Mouse (Mus musculus): Measurements from ENCODE around the gene Gm765. TPM values are rescaled to one million over a fixed set of nuclear protein-coding genes. Genes with fewer than 3 reads are reported as not detected.

Gene Gm765
- polyA plus RNA-seq, 1 experiment from 2014 or later: not detected

DNA sequence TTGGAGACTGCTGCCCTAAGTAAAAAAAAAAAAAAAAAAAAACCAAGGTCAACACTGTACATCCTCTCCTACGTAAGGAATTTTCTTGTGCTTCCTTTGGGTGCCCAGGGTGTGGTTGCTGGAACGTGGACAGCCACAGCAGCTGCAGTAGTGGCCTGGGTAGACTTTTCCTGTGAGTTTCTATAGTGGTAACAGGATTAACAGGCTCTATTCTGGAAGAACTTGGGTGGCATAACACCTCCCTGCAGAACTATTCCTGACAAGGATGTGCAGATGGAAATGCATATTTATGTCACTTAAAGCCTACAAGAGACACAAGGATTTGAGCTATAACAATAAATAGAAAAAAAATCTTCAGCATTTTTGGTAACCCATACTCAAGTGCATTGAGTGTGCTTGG is 83.5 kb downstream of the Gm765 start:
- 43% methylated on average over 2 of the region's 2 CpGs for WGBS
- H3K4me3 ChIP-seq (ENCODE audit: low read depth, low read length): no peak overlapping the region
- no peak overlapping the region for H3K4me2 ChIP-seq
- ATAC-seq (replicated peaks; ENCODE audit: low FRiP score) (no peak), DNase-seq (ENCODE audit: low spot score) (no peak)
- no peak overlapping the region for H3K27ac ChIP-seq (ENCODE audit: low read depth, low read length)
- no peaks in the 10 kb centered on the region for H3K36me3 ChIP-seq (ENCODE audit: control insufficient read depth, insufficient read depth, low read length)
- H3K4me1 ChIP-seq (replicated peaks; ENCODE audit: control insufficient read depth, insufficient read depth, low read length): no peaks in the 10 kb centered on the region
- no peaks in the 10 kb centered on the region for H3K27me3 ChIP-seq (replicated peaks; ENCODE audit: control insufficient read depth, insufficient read depth, low read length)
- peaks cover 4% of the 10 kb centered on the region for H3K9me3 ChIP-seq (ENCODE audit: control insufficient read depth, low read length)
- no peak overlapping the region for H3K9ac ChIP-seq (ENCODE audit: low read depth, low read length)

DNA sequence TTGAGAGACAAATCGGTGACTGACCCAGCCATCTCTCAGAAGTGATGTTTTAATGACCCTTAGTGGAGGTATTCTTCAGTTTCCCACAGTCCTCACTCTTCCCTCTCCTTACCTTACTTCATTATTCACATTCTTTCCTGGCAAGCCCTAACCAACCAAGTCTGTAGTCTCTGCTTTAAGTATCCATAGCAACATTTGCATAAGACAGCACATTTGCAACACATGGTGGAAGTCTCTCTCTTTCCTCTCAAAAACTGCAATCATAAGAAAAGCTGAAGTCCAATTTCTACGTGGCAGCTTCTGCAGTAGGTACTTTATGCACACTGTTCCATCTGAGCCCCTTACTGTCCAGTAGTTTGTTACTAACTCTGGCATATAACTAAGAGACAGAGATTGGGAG is 96.1 kb downstream of the Gm765 start:
- Histone ChIP-seq H3K9me3 (ENCODE audit: control insufficient read depth, low read length) (no peaks in the 10 kb centered on the region), H3K36me3 (ENCODE audit: control insufficient read depth, insufficient read depth, low read length) (no peaks in the 10 kb centered on the region), H3K27ac (ENCODE audit: low read depth, low read length) (no peak overlapping the region), H3K4me1 (replicated peaks; ENCODE audit: control insufficient read depth, insufficient read depth, low read length) (no peaks in the 10 kb centered on the region), H3K9ac (ENCODE audit: low read depth, low read length) (no peak overlapping the region), H3K4me2 (no peak overlapping the region), H3K27me3 (replicated peaks; ENCODE audit: control insufficient read depth, insufficient read depth, low read length) (no peaks in the 10 kb centered on the region), H3K4me3 (ENCODE audit: low read depth, low read length) (no peak overlapping the region)
- 71% methylated on average over 2 of the region's 2 CpGs for WGBS
- DNase-seq (ENCODE audit: low spot score) (no peak), ATAC-seq (replicated peaks; ENCODE audit: low FRiP score) (no peak)

DNA sequence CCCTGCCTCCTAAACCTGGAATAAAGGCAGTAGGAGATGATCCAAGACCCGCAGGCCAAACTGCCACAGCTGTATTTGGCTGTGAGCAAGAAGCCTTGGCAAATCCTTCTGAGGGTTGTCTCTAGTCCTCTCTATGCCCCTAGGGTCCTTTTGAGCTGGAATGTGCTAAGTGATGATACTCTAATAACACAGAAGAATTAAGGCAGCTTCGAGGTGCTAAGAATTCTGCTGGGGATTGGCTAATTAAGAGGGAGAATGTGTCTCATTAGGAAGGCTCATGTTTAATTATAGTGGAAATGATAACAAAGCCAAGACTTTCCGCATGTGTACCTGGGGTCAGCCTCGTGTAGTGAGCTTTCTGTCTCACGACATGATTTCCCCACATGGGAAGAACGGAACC is 99.4 kb downstream of the Gm765 start:
- Histone ChIP-seq H3K36me3 (ENCODE audit: control insufficient read depth, insufficient read depth, low read length) (no peaks in the 10 kb centered on the region), H3K27me3 (replicated peaks; ENCODE audit: control insufficient read depth, insufficient read depth, low read length) (no peaks in the 10 kb centered on the region), H3K9ac (ENCODE audit: low read depth, low read length) (no peak overlapping the region), H3K4me2 (no peak overlapping the region), H3K4me3 (ENCODE audit: low read depth, low read length) (no peak overlapping the region), H3K9me3 (ENCODE audit: control insufficient read depth, low read length) (no peaks in the 10 kb centered on the region), H3K4me1 (replicated peaks; ENCODE audit: control insufficient read depth, insufficient read depth, low read length) (no peaks in the 10 kb centered on the region), H3K27ac (ENCODE audit: low read depth, low read length) (no peak overlapping the region)
- no peak for DNase-seq (ENCODE audit: low spot score)
- no peak for ATAC-seq (replicated peaks; ENCODE audit: low FRiP score)
- 65% methylated on average over 6 of the region's 6 CpGs for WGBS

DNA sequence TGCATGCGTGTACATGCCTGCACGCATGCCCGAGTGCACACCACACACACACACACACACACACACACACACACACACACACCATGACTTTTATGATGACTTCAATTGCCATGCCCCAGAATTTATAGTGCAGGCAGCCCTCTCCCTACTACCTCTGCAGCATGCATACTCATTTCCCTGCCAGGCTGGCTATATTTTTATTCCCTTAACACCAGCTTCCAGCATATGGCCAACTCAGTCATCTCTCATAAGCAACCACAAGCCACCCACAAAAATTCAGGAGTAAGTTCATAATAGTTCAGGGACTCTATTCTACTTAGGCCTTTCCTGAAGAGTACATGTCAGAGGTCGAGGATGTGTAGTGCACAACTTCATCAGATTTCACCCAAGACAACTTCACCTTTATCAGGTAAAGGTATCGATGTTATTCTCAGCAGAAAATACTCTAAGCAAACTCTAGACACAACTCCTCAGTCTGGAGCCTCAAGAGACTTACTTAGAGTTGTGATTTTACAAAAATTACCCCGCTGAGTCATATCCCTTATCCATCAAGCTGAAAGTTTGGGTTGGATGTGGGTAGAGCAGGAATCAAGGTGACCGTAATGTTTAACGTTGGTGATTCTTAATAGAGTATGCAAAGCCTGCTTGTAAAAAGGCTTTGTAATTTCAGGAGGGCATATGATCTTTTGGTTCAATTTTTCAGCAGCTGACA is 101.8 kb downstream of the Gm765 start:
- no peaks in the 10 kb centered on the region for H3K36me3 ChIP-seq (ENCODE audit: control insufficient read depth, insufficient read depth, low read length)
- H3K27ac ChIP-seq (ENCODE audit: low read depth, low read length): no peak overlapping the region
- DNase-seq (ENCODE audit: low spot score) (no peak), ATAC-seq (replicated peaks; ENCODE audit: low FRiP score) (no peak)
- H3K27me3 ChIP-seq (replicated peaks; ENCODE audit: control insufficient read depth, insufficient read depth, low read length): no peaks in the 10 kb centered on the region
- 83% methylated on average over 8 of the region's 8 CpGs for WGBS
- H3K4me2 ChIP-seq: no peak overlapping the region
- H3K9me3 ChIP-seq (ENCODE audit: control insufficient read depth, low read length): no peaks in the 10 kb centered on the region
- no peak overlapping the region for H3K4me3 ChIP-seq (ENCODE audit: low read depth, low read length)
- no peaks in the 10 kb centered on the region for H3K4me1 ChIP-seq (replicated peaks; ENCODE audit: control insufficient read depth, insufficient read depth, low read length)
- no peak overlapping the region for H3K9ac ChIP-seq (ENCODE audit: low read depth, low read length)

DNA sequence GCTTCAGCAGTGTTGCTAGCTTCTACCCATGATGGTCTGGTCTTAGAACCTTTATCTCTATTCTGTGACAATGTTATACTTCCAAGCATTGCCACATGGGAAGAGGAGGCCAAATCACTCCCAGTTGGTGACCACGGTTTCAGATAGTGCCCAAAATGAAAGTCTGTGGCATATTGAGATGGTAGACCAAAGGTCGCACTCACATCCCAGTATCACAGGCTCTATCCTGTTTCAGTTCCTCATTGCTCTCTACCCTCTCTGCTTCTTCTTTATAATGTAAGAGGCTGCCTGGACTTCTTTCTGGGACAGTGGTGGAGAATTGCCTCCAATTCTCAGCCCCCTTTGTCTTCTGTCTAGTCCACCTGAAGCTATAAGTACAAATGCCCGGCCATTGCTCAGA is 108.5 kb downstream of the Gm765 start:
- DNase-seq (ENCODE audit: low spot score) (no peak), ATAC-seq (replicated peaks; ENCODE audit: low FRiP score) (no peak)
- 81% methylated on average over 3 of the region's 3 CpGs for WGBS
- no peaks in the 10 kb centered on the region for H3K36me3 ChIP-seq (ENCODE audit: control insufficient read depth, insufficient read depth, low read length)
- no peaks in the 10 kb centered on the region for H3K9me3 ChIP-seq (ENCODE audit: control insufficient read depth, low read length)
- H3K4me3 ChIP-seq (ENCODE audit: low read depth, low read length): no peak overlapping the region
- no peak overlapping the region for H3K4me2 ChIP-seq
- H3K27me3 ChIP-seq (replicated peaks; ENCODE audit: control insufficient read depth, insufficient read depth, low read length): no peaks in the 10 kb centered on the region
- H3K9ac ChIP-seq (ENCODE audit: low read depth, low read length): no peak overlapping the region
- no peaks in the 10 kb centered on the region for H3K4me1 ChIP-seq (replicated peaks; ENCODE audit: control insufficient read depth, insufficient read depth, low read length)
- H3K27ac ChIP-seq (ENCODE audit: low read depth, low read length): no peak overlapping the region

DNA sequence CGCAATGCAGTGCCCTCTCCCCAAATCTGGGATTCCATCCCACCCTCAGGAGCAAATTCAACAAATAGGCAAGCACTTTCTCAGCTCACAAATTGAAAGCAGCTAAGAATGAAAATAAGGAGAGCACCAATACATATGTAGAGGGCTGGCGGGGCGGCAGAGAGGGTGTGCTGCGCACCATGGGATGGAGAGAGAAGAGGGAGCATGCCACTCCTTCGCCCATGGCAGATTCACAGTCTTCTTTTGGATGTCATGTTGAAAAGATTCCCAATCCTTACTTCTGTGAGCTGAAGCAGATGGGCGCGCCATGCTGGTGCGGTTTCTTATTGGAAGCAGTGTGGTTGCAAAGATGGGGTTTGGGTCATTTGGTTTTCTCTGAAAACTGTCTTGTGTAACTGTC is 118.6 kb downstream of the Gm765 start:
- Histone ChIP-seq H3K36me3 (ENCODE audit: control insufficient read depth, insufficient read depth, low read length) (no peaks in the 10 kb centered on the region), H3K27me3 (replicated peaks; ENCODE audit: control insufficient read depth, insufficient read depth, low read length) (no peaks in the 10 kb centered on the region), H3K9ac (ENCODE audit: low read depth, low read length) (no peak overlapping the region), H3K4me3 (ENCODE audit: low read depth, low read length) (no peak overlapping the region), H3K4me1 (replicated peaks; ENCODE audit: control insufficient read depth, insufficient read depth, low read length) (no peaks in the 10 kb centered on the region), H3K4me2 (no peak overlapping the region), H3K27ac (ENCODE audit: low read depth, low read length) (no peak overlapping the region), H3K9me3 (ENCODE audit: control insufficient read depth, low read length) (no peaks in the 10 kb centered on the region)
- no peak for DNase-seq (ENCODE audit: low spot score)
- ATAC-seq (replicated peaks; ENCODE audit: low FRiP score): no peak
- WGBS: 87% methylated on average over 8 of the region's 8 CpGs

DNA sequence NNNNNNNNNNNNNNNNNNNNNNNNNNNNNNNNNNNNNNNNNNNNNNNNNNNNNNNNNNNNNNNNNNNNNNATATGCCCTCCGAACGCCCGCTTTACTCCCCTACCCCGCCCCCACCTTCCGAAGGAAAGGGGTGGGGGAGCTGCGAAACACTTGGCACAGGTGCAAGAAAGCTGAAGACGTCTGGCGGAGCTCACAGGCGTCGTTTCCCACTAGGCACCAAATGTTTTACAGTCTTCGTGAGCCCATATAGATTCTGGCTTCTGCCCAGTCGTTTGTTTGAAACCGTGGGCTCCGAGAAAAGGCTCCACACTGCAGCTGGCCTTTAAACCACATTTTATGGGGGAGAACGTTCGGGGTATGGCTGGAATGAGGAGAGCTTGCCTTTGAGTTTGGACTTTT is 120.6 kb downstream of the Gm765 start:
- no peaks in the 10 kb centered on the region for H3K36me3 ChIP-seq (ENCODE audit: control insufficient read depth, insufficient read depth, low read length)
- no peak overlapping the region for H3K4me3 ChIP-seq (ENCODE audit: low read depth, low read length)
- no peak for ATAC-seq (replicated peaks; ENCODE audit: low FRiP score)
- no peak overlapping the region for H3K27ac ChIP-seq (ENCODE audit: low read depth, low read length)
- no peaks in the 10 kb centered on the region for H3K4me1 ChIP-seq (replicated peaks; ENCODE audit: control insufficient read depth, insufficient read depth, low read length)
- H3K27me3 ChIP-seq (replicated peaks; ENCODE audit: control insufficient read depth, insufficient read depth, low read length): no peaks in the 10 kb centered on the region
- no peak overlapping the region for H3K9ac ChIP-seq (ENCODE audit: low read depth, low read length)
- H3K9me3 ChIP-seq (ENCODE audit: control insufficient read depth, low read length): no peaks in the 10 kb centered on the region
- no peak overlapping the region for H3K4me2 ChIP-seq
- no peak for DNase-seq (ENCODE audit: low spot score)
- 81% methylated on average over 16 of the region's 16 CpGs for WGBS

DNA sequence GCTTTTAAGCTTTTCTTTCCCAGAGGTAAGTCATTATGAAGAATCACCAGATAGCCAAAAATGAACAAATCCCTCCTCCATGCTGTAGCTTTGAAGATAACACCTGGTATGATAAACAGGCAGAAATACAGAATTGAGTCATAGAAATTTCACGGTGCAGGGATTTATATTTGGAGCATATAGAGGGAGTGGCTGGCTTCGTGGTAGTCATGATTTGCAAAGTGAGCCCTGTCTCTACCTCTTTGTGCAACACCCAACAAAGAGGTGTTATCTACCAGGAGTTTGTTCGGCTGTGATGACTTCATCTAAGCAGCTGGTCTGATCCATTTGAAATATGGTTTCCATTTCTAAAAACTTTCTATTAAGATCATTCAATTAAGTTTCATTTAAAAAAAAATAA is 130.3 kb downstream of the Gm765 start:
- Histone ChIP-seq H3K9ac (ENCODE audit: low read depth, low read length) (no peak overlapping the region), H3K36me3 (ENCODE audit: control insufficient read depth, insufficient read depth, low read length) (no peaks in the 10 kb centered on the region), H3K4me1 (replicated peaks; ENCODE audit: control insufficient read depth, insufficient read depth, low read length) (no peaks in the 10 kb centered on the region), H3K4me2 (no peak overlapping the region), H3K27ac (ENCODE audit: low read depth, low read length) (no peak overlapping the region), H3K4me3 (ENCODE audit: low read depth, low read length) (no peak overlapping the region), H3K9me3 (ENCODE audit: control insufficient read depth, low read length) (no peaks in the 10 kb centered on the region), H3K27me3 (replicated peaks; ENCODE audit: control insufficient read depth, insufficient read depth, low read length) (no peaks in the 10 kb centered on the region)
- ATAC-seq (replicated peaks; ENCODE audit: low FRiP score) (no peak), DNase-seq (ENCODE audit: low spot score) (no peak)
- 70% methylated on average over 3 of the region's 3 CpGs for WGBS

DNA sequence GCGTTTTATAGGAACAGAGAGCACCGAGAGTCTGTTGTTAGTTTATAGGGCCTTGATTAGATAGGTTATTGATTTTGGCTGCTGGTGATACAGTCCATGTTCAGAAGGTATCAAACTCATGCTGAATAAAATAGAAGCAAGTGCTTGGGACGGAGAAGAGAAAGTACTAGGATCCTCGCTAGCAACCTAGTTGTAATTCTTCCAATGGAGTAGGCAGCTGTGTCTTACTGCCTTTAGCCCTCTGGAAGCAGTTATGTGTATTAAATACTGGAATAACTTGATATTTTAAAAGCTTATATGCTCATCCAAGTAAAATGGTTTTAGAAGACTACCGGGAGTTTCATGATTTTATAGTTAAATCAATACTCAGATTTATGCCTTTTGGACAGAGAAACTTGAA is 132.3 kb downstream of the Gm765 start:
- ATAC-seq (replicated peaks; ENCODE audit: low FRiP score) (no peak), DNase-seq (ENCODE audit: low spot score) (no peak)
- Histone ChIP-seq H3K9me3 (ENCODE audit: control insufficient read depth, low read length) (no peaks in the 10 kb centered on the region), H3K27ac (ENCODE audit: low read depth, low read length) (no peak overlapping the region), H3K36me3 (ENCODE audit: control insufficient read depth, insufficient read depth, low read length) (no peaks in the 10 kb centered on the region), H3K4me3 (ENCODE audit: low read depth, low read length) (no peak overlapping the region), H3K27me3 (replicated peaks; ENCODE audit: control insufficient read depth, insufficient read depth, low read length) (no peaks in the 10 kb centered on the region), H3K4me1 (replicated peaks; ENCODE audit: control insufficient read depth, insufficient read depth, low read length) (no peaks in the 10 kb centered on the region), H3K4me2 (no peak overlapping the region), H3K9ac (ENCODE audit: low read depth, low read length) (no peak overlapping the region)
- 78% methylated on average over 5 of the region's 5 CpGs for WGBS
